Mouse (Mus musculus) urinary bladder, postnatal 4 days (tissue): ENCODE measurements around the gene Cinp.

Experiments used
- DNase-seq, 2 experiments: peaks; one replicate each; pipeline ENCODE4 v3.0.0; 2021 to 2022; ENCODE audit warnings: low spot score in 2 of 2

The Cinp gene

DNA sequence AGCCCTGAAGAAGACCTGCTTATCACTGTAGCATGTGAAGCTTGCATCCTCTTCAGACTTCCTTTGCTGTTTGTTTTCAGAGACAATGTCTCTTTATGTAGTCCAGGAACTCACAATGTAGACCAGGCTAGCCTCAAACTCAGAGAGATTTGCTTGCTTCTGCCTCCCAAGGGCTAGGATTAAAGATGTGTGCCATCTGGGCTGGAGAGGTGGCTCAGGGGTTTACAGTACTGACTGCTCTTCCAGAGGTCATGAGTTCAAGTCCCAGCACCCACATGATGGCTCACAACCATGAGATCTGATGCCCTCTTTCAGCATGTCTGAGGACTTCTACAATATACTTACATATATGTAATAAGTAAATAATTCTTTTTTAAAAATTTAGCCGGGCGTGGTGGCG lies 53.8 kb downstream of the Cinp start:
- no peak for DNase-seq

DNA sequence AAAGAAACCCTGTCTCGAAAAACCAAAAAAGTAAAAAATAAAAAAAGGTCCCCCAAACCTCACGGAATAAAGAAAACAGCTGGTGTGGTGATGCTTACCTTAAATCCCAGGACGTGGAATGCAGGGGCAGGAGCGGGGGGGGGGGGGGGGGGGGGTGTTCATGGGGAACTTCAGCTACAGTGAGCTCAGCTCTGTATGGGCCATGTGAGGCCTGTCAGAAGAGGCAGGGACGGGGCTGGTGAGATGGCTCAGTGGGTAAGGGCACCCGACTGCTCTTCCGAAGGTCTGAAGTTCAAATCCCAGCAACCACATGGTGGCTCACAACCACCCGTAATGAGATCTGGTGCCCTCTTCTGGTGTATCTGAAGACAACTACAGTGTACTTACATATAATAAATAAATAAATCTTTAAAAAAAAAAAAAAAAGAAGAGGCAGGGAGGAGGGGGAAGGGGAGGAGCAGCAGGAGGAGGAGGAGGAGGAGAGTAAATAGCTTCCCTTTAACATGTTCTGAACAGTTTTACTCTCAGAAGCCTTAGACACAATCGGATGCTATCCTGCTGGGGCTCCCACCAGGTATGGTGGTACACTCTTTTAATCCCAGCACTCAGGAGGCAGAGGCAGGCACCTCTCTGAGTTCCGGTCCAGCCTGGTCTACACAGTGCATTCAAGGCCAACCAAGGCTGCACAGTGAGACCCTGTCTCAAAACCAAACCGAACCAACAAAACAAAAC lies 58.5 kb downstream of the Cinp start:
- DNase-seq: no peak

DNA sequence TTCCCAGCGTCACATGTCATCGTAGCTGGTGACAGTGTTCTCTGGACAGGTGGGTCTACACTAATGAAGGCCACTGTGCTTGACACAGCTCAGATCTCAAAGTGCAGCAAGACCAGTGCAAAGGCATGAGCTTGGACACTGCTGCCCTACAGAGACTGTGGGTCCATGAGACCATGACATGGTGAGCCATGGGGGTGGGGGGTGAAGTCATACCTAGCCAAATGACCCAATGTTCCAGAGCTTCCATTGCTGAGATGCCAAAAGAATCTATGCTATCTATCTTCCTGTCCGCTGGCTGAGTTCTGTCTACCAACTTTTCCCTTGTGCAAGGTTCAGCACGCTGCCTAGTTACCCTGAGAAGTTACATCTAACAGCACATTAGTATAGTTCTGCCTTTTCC lies 60.0 kb downstream of the Cinp start:
- DNase-seq: no peak
